1 mouse cellular context compared by ENCODE assay signal in the genomic region with DNA sequence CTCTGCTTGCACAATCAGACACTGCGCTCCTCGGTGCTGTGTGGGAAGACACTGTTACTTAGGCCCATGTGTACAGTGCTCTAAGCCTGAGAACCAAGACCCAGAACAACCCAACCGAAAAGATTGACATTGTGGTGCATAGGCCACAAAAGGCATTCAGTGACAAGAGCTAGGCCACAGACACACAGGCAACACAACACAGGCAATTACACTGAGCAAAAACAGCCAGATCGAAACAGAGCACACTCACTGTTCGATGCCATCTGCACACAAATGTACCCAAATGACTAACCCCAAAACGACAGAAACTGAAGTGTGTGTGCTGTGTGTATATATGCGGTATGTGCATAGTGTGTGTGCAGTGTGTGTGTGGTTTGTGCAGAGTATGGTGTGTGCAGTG.
TF ChIP-seq lines count a peak whose summit lies in the region.

No protein-coding gene starts in this region.

TF ChIP-seq in CH12.LX, 34 proteins besides CTCF, POLR2A, EP300 and RAD21 (continued from another document):
- TF ChIP-seq GABPA (IDR thresholded peaks at IDR 0.05; ENCODE audit: insufficient replicate concordance, low read depth, low read length) (no peak), ETS1 (conservative IDR thresholded peaks at IDR 0.05; ENCODE audit: low read depth, low read length) (no peak; the same call in 1 of the 2 replicates), ZKSCAN1 (IDR thresholded peaks at IDR 0.05; ENCODE audit: borderline replicate concordance, low read depth, low read length) (no peak), RCOR1 (conservative IDR thresholded peaks at IDR 0.05; ENCODE audit: low read depth, low read length) (no peak), UBTF (IDR thresholded peaks at IDR 0.05; ENCODE audit: low read depth, low read length) (no peak)
